29 mouse cellular contexts compared by ENCODE assay signal in the genomic region with DNA sequence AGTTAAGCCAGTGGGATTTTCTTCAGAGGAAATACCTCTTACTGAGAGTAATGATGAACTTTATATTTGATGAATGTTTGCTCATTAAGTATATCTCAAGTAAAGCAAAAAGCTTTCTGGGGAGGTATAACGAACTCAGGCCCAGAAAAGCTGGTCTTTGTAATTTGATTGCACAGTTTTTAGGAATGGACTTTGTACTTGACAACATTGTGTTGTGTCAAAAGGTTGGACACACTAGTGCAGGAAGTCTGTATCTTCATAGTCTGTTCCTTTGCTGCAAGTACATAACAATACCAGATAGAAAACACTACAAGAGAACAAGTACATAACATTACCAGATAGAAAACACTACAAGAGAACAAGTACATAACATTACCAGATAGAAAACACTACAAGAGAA.
"Had no signal": no experiment of that assay in that cellular context is flagged by ENCODE, and none has a peak within 500 bp of the region (broad histone marks: within the 10 kb centered on the region; RNA-seq: fewer than 3 reads in every experiment).

No protein-coding gene starts in this region.

- H3K36me3 ChIP-seq: embryonic facial prominence, embryonic 12.5 days; embryonic facial prominence, embryonic 13.5 days; embryonic facial prominence, embryonic 15.5 days; forebrain, embryonic 12.5 days; forebrain, embryonic 15.5 days had no signal

- ATAC-seq: forebrain, embryonic 13.5 days; forebrain, embryonic 14.5 days; forebrain, embryonic 15.5 days; forebrain, embryonic 16.5 days; forebrain, postnatal 0 days had no signal

- H3K27me3 ChIP-seq: embryonic facial prominence, embryonic 12.5 days; embryonic facial prominence, embryonic 13.5 days; embryonic facial prominence, embryonic 15.5 days; forebrain, embryonic 12.5 days; forebrain, embryonic 13.5 days; forebrain, embryonic 15.5 days had no signal

- H3K4me1 ChIP-seq: embryonic facial prominence, embryonic 12.5 days; embryonic facial prominence, embryonic 13.5 days; embryonic facial prominence, embryonic 15.5 days; forebrain, embryonic 12.5 days; forebrain, embryonic 13.5 days; forebrain, embryonic 15.5 days had no signal

- H3K9ac ChIP-seq: embryonic facial prominence, embryonic 12.5 days; embryonic facial prominence, embryonic 13.5 days; embryonic facial prominence, embryonic 15.5 days; forebrain, embryonic 12.5 days; forebrain, embryonic 13.5 days; forebrain, embryonic 15.5 days; forebrain, postnatal 0 days had no signal

- H3K27ac ChIP-seq: embryonic facial prominence, embryonic 10.5 days; embryonic facial prominence, embryonic 12.5 days; embryonic facial prominence, embryonic 13.5 days; embryonic facial prominence, embryonic 15.5 days; forebrain, embryonic 10.5 days; forebrain, embryonic 12.5 days; forebrain, embryonic 13.5 days; forebrain, embryonic 15.5 days; gastrocnemius, adult 2 months; heart, adult 2 months had no signal

- H3K4me2 ChIP-seq: embryonic facial prominence, embryonic 12.5 days; embryonic facial prominence, embryonic 13.5 days; embryonic facial prominence, embryonic 15.5 days; forebrain, embryonic 12.5 days; forebrain, embryonic 13.5 days; forebrain, embryonic 15.5 days had no signal

- DNase-seq: cerebellum, adult 2 months; cerebellum, adult 8-10 months; cerebellum, adult 9-10 months; cerebellum, adult 9-11 months; cerebellum, postnatal 10 days; cerebellum, postnatal 14 days; cerebellum, postnatal 25 days; cerebellum, postnatal 36 days; embryo, embryonic 11 days; forebrain, postnatal 0 days; gastrocnemius, adult 2 months; gastrocnemius, postnatal 10 days; gastrocnemius, postnatal 14 days; gastrocnemius, postnatal 25 days; gastrocnemius, postnatal 36 days; heart, adult 11 months; heart, adult 18-20 months; heart, adult 2 months had no signal

- H3K4me3 ChIP-seq: embryonic facial prominence, embryonic 10.5 days; embryonic facial prominence, embryonic 12.5 days; embryonic facial prominence, embryonic 13.5 days; embryonic facial prominence, embryonic 15.5 days; erythroblast, embryonic 14.5 days; forebrain, embryonic 10.5 days; forebrain, embryonic 12.5 days; forebrain, embryonic 13.5 days; forebrain, embryonic 15.5 days; gastrocnemius, adult 2 months; heart, adult 2 months had no signal

- H3K9me3 ChIP-seq: embryonic facial prominence, embryonic 12.5 days; embryonic facial prominence, embryonic 15.5 days; forebrain, embryonic 15.5 days had no signal
